Mouse (Mus musculus) gastrocnemius, postnatal 36 days (tissue): Measurements from ENCODE around the gene Gm47189. TPM values are rescaled to one million over a fixed set of nuclear protein-coding genes. Genes with fewer than 3 reads are reported as not detected.
"Not testable (repeated sequence)": the region's sequence is repeated elsewhere in the genome, so short reads cannot be mapped to it uniquely, and the experiment has no call there.

Experiments
- DNase-seq, 2 experiments: peaks; one replicate each; pipeline ENCODE4 v3.0.0; 2022
- intact Hi-C: fragments of 180-260 bp; cut with DNase I; formaldehyde crosslinking; loops from one replicate; pipeline ENCODE4 v1.15.1; 2025
- long read RNA-seq, 2 experiments: library from polyadenylated mRNA; stranded (forward); transcript quantifications; one replicate each; pipeline ENCODE4 v2.0.0; 2021
- total RNA-seq, 2 experiments: library from RNA; stranded (reverse); gene quantifications; 2 replicates each; pipeline ENCODE4 v1.2.3; 2021

Gm47189 gene
- total RNA-seq = not detected
- long read RNA-seq, experiment 1 = 0 reads
- long read RNA-seq, experiment 2 = 0 reads

DNA sequence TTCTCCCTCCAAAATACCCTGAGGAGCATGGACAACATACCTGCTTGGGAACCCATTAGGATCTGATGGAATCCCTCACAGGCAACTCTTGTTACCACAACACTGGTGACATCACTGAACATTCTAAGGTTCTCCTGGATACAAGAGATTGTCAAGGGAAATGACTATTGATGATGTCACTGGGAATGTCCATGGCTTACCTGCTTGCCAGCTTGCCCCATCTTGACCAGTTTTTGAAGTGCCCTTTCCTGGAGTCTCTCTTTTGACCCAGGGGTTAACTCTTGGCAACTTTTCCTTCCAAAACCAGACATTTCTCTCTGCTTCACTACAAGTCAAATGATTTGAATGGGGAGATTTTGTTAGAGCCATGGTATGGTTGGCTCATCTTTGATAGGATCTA, at the start of gene Gm47189:
TSS of gene Gm47189 (minus strand) at position 101 of the 400 bp plus-strand sequence.
- intact Hi-C loops, DNase-seq: not testable (repeated sequence)

- DNase-seq, intact Hi-C loops: not testable (repeated sequence)
Measured at GRCm38 (mm10) chr14:41755931-41756330, 16.3 kb downstream of the Gm47189 start.

- intact Hi-C loops, DNase-seq: not testable (repeated sequence)
Measured at GRCm38 (mm10) chr14:41750514-41750913, 21.7 kb downstream of the Gm47189 start, which contains the start of gene Gm7929. Gene Gm7929 (minus strand): TSS chr14:41750614.

DNA sequence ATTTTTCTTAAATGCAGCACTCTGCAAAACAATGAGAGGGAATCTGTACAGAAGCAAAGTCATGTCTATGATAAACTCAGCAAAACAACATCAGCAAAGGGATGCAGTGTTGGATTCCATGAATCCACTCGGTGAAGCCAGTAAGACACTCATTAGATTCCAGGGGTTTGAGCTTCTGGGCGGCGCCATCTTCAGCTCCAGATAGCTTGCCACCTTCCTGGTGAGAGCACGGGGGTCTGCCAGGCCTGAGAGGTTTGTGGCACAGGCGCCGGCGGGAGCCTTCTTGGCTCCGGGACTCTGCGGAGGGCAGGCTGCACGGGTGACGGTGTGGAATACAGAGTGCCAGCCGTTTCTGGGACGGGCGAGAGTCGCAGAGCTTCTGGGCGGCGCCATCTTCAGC, 48.8 kb downstream of the Gm47189 start:
- intact Hi-C loops, DNase-seq: not testable (repeated sequence)

GRCm38 (mm10) chr14:41717180-41717579, 55.1 kb downstream of the Gm47189 start:
- intact Hi-C loops, DNase-seq: not testable (repeated sequence)

Other genes starting within 250 kb of the Gm47189 start
- gene Gm7970, start 216.9 kb downstream of the Gm47189 start, total RNA-seq = not detected
- gene 1700049E17Rik2, start 199.2 kb downstream of the Gm47189 start, total RNA-seq = not detected
- gene Gm3072, start 147.8 kb downstream of the Gm47189 start, total RNA-seq = not detected
- gene Gm3676, start 126.0 kb downstream of the Gm47189 start, total RNA-seq = not detected
- not detected for gene Gm8068, start 70.6 kb downstream of the Gm47189 start, total RNA-seq
- not detected for gene Gm7929, start 21.8 kb downstream of the Gm47189 start, total RNA-seq
- gene Gm7980, start 134.8 kb upstream of the Gm47189 start, total RNA-seq = not detected
- not detected for gene 1700049E17Rik1, start 152.5 kb upstream of the Gm47189 start, total RNA-seq
- not detected for gene 1700024B05Rik, start 171.6 kb upstream of the Gm47189 start, total RNA-seq
- gene Gm6401, start 195.5 kb upstream of the Gm47189 start, total RNA-seq = not detected
- gene Gm3543, start 210.9 kb upstream of the Gm47189 start, total RNA-seq = not detected